Mouse (Mus musculus): Measurements from ENCODE around the gene Ccdc6.

Ccdc6 gene

GRCm38 (mm10) chr10:70096366-70097188 is at the start of gene Ccdc6:
Ccdc6 (plus strand) TSS chr10:70097121.
- peak; percentile 77 for DNase-seq (ENCODE audit: extremely low spot score)

DNA sequence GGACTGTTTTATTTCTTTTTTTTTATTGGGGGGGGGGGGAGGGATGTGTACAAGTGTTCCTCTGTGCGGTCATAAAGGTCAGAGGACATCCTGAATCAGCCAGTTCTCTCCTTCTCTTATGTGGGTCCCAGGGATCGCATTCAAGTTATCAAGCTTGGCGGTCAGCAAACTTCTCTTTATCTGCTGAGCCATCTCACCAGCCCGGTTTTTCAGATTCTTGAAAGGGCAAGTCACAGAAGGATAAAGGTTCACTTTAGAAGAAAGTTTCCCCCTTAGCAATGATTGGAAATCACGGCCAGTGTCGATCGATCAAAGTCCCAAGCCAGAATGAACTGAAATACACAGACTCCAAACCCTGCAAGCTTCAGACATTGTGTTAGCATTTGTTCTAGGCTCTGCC is 47.1 kb upstream of the Ccdc6 start:
- DNase-seq (ENCODE audit: extremely low spot score) = no peak

GRCm38 (mm10) chr10:70055291-70055690 is 41.6 kb upstream of the Ccdc6 start:
- DNase-seq (ENCODE audit: extremely low spot score) = no peak

DNA sequence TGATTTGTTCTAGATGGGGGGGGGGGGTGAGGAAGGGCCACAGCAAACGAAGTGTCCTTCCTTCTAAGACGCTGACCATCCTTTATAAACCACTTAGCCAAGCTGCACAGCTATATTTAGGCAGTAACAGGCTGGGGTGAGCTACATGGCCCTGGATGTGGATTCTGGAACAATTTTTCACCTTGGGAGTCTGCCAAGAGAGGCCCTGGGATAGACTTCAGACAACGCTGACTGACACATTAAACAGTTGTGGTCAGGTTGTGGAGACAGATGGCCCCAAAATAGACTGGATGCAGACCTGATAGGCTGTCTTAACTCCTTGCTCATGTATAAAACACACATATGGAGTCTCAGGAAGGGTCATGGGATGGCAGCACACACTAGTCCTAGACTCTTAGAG is 39.9 kb upstream of the Ccdc6 start:
- no peak for DNase-seq (ENCODE audit: extremely low spot score)

GRCm38 (mm10) chr10:70060021-70060688 is 36.8 kb upstream of the Ccdc6 start:
- DNase-seq (ENCODE audit: extremely low spot score) = no peak

GRCm38 (mm10) chr10:70060689-70061081 is 36.2 kb upstream of the Ccdc6 start:
- DNase-seq (ENCODE audit: extremely low spot score) = no peak

DNA sequence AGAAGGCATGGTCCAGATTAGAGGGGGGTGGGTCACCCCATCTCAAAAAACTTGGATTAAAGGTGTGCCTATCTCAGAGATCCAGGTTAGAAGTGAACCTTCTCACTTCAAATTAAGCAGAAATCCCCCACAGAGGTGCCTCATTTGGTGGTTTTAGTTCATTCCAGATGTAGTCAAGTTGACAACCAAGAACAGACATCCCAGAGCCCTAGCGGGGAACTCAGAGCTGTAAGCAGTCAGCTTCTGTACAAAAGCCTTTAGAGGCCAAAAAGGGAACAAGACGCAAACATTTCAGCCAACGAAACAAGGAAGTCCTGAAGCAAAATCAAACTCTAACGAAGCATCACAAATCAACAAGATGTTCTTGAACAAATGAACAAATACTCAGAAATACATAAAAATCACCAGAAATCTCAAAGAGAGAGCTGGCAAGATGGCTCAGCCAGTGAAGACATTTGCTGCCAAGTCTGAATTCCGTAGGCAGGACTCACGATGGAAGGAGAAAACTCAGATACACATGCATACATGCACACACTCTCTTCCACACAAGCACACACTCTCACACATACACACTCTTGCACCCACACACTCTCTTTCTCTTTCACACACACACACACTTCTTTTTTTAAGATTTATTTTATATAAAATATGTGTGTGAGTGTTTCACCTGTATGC is 32.9 kb upstream of the Ccdc6 start:
- DNase-seq (ENCODE audit: extremely low spot score) = no peak

DNA sequence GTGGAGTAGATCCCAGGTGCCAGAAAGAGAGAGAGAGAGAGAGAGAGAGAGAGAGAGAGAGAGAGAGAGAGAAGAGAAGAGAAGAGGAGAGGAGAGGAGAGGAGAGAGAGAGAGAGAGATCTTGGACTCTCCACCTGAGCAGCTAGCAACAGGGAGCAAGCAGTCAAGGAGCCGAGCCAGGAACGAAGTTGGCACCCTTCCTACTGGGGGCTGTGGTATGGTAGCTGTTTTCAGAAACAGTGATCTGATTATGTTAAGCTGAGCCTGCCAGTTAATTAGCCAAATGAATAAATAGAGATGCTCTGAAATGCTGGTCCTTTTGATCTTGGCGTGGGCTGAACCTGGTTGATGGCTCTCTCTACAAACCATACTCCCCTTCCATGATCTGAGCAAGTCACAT is 31.7 kb upstream of the Ccdc6 start:
- DNase-seq (ENCODE audit: extremely low spot score) = no peak

DNA sequence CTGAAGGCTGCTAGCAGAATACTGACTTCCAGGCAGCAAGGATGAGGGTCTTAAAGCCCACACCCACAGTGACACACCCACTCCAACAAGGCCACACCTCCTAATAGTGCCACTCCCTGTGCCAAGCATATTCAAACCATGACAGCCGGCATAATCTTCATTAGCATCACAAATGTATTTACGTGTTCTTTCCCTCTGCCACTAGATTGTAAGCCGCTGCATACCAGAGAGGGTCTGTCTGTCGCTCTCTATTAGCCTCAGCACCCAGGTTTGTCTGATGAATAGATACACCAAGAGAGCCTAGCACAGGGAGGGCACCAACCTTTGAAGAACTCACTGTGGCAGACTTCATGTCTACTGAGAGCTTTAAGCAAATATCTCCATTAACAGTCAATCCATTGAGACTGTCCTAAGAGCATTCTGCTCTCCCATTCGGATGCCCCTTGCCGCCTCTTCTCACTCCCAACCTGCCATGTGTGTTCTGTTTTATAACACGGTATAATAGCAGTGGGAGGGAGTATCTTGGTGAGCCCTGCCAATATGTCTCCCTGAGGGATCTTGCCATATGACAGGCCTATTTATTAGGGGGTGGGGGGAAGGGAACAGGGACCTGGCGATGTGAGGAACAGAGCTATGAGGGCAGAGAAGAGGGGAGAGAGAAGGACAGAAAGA is 30.3 kb upstream of the Ccdc6 start:
- no peak for DNase-seq (ENCODE audit: extremely low spot score)

- no peak for DNase-seq (ENCODE audit: extremely low spot score)
These were observed 29.5 kb upstream of the Ccdc6 start for GRCm38 (mm10) chr10:70067169-70068115.

DNA sequence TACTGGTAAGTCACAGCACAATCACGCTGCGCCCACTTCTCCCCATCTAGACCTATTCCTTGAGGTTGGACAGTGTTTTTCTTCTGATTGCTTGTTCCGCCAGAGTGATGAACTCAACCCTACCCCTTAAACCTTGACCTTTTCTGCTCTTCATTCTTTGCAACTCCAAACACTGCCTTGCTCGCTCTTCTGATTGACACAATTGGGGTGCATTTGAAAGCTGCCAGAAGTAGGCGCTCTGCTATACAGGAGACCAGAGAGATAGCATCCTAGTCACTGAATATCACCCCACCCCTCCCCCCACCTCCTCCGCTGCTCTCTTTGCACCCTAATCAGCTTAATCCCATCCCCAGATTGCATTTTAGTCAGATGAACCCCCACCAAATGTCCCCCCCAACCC is 27.6 kb upstream of the Ccdc6 start:
- DNase-seq (ENCODE audit: extremely low spot score) = no peak

DNA sequence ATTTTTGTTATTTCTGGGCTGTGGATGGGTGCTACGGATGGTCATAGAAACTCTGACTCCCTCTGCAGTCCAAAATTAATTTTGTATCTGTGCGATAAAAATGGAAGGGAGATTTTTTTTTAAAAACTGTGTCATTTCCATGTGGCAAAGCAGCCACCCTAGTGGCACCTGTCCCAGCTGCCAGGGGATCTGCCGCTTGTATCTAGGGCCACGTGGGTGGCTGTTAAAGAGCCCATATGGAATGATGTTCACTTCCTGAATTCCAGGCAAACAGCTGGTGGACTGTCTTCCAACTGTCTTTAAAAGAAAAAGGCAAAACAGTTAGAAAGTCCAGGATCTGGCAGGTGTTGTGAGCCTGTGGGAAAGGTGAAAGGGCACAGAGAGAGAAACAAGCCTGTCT is 25.6 kb upstream of the Ccdc6 start:
- no peak for DNase-seq (ENCODE audit: extremely low spot score)

DNA sequence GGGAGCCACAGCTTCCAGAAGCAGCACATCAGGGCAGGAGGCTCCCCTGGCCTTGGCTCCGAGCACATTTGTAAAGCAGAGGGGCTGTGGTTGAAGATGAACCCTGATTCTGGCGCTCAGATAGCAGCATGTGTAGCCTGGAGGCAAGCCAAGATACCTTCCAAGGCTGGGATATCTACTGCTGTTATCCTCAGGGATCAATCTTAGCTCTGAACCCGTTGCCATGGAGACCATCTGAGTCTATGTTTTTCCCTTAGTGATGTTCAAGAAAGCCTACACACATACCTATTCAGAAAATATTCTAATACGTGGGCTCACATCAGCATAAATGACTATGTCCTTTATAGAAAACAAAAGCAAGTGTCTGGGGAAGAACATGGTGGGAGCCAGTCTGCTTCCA is 19.5 kb upstream of the Ccdc6 start:
- no peak for DNase-seq (ENCODE audit: extremely low spot score)

DNA sequence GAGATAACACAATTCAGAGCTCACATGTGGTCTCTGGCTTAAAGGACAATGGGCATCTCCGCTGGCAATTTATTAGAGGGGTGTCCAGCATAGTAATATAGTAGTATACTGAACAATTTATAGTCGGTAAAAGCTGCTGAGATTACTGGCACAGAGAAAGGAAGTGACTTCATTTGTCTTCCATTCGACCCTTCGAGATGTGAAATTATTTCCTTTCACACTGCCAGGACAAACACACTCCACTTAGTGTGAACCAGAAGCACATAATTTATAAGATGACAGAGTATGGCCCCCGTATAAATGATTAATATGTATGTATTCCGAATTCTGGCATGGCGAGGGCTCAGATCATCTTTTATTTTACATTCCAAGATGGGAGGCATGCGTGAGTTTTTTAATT is 16.0 kb upstream of the Ccdc6 start:
- no peak for DNase-seq (ENCODE audit: extremely low spot score)

- DNase-seq (ENCODE audit: extremely low spot score) = peak; percentile 14
These were observed 15.3 kb upstream of the Ccdc6 start for GRCm38 (mm10) chr10:70081564-70082175.

DNA sequence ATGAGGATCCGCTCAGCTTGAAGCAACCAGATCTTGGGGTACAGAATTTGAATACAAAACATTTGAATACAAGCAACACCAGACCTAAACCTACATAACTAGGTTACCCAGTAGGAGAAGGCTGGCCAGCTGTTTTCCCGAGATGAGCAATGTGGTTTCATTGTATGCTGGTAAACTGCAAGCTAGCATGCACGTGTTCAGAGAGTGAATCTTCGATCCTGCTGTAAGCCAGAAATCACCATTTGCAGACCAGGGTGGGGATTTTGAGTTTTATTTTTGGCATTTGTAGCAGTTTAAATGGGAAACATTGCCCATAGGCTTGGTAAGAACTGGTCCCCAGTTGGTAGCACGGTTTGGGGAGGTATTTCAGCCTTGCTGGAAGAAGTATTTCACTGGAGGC is 13.7 kb upstream of the Ccdc6 start:
- DNase-seq (ENCODE audit: extremely low spot score) = no peak

DNA sequence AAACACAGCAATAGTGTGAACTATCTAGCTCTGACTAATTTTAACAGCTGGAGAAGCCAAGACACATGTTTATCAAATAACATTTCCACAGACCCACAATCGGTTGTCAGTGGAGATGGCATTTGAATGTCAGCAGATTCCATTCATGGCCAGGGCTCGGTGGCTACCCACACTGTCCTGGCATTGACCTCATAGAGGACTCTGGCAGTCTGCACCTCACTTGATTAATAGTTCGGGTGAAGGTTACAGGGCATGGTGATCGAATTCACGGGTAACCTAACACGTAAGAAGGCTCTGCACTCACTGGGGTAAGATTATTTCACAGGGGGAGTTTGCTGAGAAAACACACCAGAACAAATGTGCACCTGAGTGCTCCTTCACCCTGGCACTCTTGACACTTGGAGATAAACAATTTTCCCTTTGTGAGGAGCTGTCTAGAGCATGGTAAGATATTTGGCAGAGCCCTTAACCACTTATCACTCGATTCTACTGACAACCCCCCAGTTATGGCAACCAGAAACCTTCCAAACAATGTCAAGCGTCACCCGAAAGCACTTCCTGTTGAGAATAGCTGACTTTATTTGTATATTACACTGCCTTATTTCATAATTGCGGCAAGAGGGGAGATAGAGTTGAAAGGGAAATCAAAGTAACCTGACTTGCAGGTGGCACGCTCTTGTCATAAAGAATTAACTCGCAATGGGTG is 11.5 kb upstream of the Ccdc6 start:
- DNase-seq (ENCODE audit: extremely low spot score) = no peak

DNA sequence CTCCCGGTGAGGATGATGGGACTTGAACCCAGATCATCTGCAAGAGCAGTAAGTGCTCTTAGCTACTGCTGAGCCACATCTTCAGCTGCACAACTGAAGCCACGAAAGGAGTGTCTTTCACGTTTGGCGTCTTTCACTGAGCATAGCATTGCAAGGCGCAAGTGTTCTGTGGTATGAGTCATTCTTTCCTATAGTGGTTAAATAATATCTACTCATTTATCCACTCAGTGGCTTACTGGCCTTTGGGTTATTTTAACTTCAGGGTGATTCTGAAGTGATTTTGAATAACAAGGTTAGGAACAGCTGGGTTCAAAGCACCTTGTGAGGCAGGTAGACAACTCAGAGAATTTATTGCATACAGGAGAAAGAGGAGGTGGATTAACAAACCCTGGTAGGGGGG is 8.1 kb upstream of the Ccdc6 start:
- DNase-seq (ENCODE audit: extremely low spot score) = no peak

- no peak for DNase-seq (ENCODE audit: extremely low spot score)
These were observed 5.0 kb upstream of the Ccdc6 start for GRCm38 (mm10) chr10:70091876-70092462.

DNA sequence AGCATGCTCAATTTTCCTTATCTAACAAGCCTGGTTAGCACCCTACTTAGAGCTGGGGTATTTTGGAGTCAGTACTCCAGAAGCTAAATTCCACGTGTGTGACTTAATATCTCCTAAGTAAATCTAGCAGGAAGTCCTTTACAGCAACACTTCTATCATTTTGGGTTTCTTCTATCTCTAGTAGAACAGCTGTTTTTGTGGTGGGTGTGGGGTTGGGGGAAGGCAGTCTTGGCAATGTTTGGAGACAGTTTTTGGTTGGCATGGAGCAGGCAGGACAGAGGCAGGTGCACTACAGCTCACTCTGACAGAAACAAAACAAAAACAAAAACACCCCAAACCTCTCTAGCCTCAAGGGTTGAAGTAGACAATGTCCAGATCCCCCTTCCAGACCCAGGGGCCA is 3.1 kb upstream of the Ccdc6 start:
- no peak for DNase-seq (ENCODE audit: extremely low spot score)

Data from embryo, embryonic 9.5 days (tissue).